Mouse (Mus musculus) kidney, embryonic 14.5 days (tissue): Measurements from ENCODE around the gene Foxa3. TPM values are rescaled to one million over a fixed set of nuclear protein-coding genes. Genes with fewer than 3 reads are reported as not detected.
A peak's percentile ranks its signal among the peaks of the same experiment; 100 is the strongest.

Source experiments
- ATAC-seq: fragments of 200-750 bp; cut with Nextera tagmentation; 2 replicates; pipeline ENCODE4 v1.8.0; 2017; ENCODE audit warnings: moderate number of reproducible peaks, mild to moderate bottlenecking, moderate TSS enrichment, moderate library complexity; ENCODE audit not compliant: low FRiP score, low TSS enrichment
- H3K27ac ChIP-seq: fragments of 300-500 bp; sonication (generic); 2 replicates; pipeline ENCODE4 v1.5.1; 2014; ENCODE audit warnings: low read depth, mild to moderate bottlenecking, low read length, moderate library complexity, mixed read lengths
- H3K27me3 ChIP-seq: fragments of 300-500 bp; sonication (generic); 2 replicates; pipeline ENCODE4 v1.6.1; 2014; ENCODE audit warnings: mild to moderate bottlenecking, low read length; ENCODE audit not compliant: control insufficient read depth, insufficient read depth
- H3K36me3 ChIP-seq: fragments of 300-500 bp; sonication (generic); 2 replicates; pipeline ENCODE4 v1.6.1; 2014; ENCODE audit warnings: low read length, mixed read lengths; ENCODE audit not compliant: control insufficient read depth, insufficient read depth
- H3K4me1 ChIP-seq: fragments of 300-500 bp; sonication (generic); 2 replicates; pipeline ENCODE4 v1.6.1; 2014; ENCODE audit warnings: low read length, mixed read lengths; ENCODE audit not compliant: control insufficient read depth, insufficient read depth
- H3K4me2 ChIP-seq: fragments of 300-500 bp; sonication (generic); replicated peaks from 2 replicates; pipeline ENCODE4 v1.6.1; 2014; ENCODE audit warnings: low read depth, mild to moderate bottlenecking, low read length
- H3K4me3 ChIP-seq: fragments of 300-500 bp; sonication (generic); 2 replicates; pipeline ENCODE4 v1.5.1; 2014; ENCODE audit warnings: mild to moderate bottlenecking, low read length
- H3K9ac ChIP-seq: fragments of 300-500 bp; sonication (generic); 2 replicates; pipeline ENCODE4 v1.6.1; 2014; ENCODE audit warnings: low read depth, mild to moderate bottlenecking, low read length, moderate library complexity
- H3K9me3 ChIP-seq: fragments of 300-500 bp; sonication (generic); 2 replicates; pipeline ENCODE4 v1.6.1; 2016; ENCODE audit warnings: low read length; ENCODE audit not compliant: control insufficient read depth
- WGBS: fragments of 180-500 bp; shearing (Covaris S2); extraction: QIAGEN DNeasy Blood & Tissue Kit; methylation state at CpG from one replicate; pipeline ENCODE4 v1.1.7; 2014; 5-methylcytosine and 5-hydroxymethylcytosine counted together
- polyA plus RNA-seq: library from polyadenylated mRNA; unstranded; fragments of >200 nt; fragmentation: Nextera tagmentation; extraction: Ambion mirVana; gene quantifications from 2 replicates; pipeline ENCODE4 v1.2.1, GENCODE M21; 2014

The Foxa3 gene
- polyA plus RNA-seq, 1 experiment from 2014 or later = not detected

GRCm38 (mm10) chr7:19005417-19006121 lies 17.8 kb downstream of the Foxa3 start:
- Histone ChIP-seq H3K4me3 (peak overlapping the region; percentile 90), H3K27ac (no peak overlapping the region), H3K27me3 (no peaks in the 10 kb centered on the region), H3K9me3 (no peaks in the 10 kb centered on the region), H3K4me2 (peak overlapping the region; percentile 98), H3K9ac (peak overlapping the region; percentile 93), H3K36me3 (peaks cover 24% of the 10 kb centered on the region), H3K4me1 (peaks cover 46% of the 10 kb centered on the region)
- 87% methylated on average over 34 of the region's 34 CpGs for WGBS
- ATAC-seq = no peak

- ATAC-seq = peak; percentile 3; the same call in 1 of the 2 replicates
- Histone ChIP-seq H3K9me3 (no peaks in the 10 kb centered on the region), H3K27ac (peak overlapping the region; percentile 96), H3K27me3 (no peaks in the 10 kb centered on the region), H3K4me1 (peaks cover 46% of the 10 kb centered on the region), H3K36me3 (peaks cover 24% of the 10 kb centered on the region), H3K9ac (peak overlapping the region; percentile 93), H3K4me3 (peak overlapping the region; percentile 90), H3K4me2 (peak overlapping the region; percentile 98)
- 4% methylated on average over 33 of the region's 34 CpGs for WGBS
Measured at GRCm38 (mm10) chr7:19004631-19005079, 18.7 kb downstream of the Foxa3 start.

GRCm38 (mm10) chr7:19003902-19004630 lies 19.3 kb downstream of the Foxa3 start, which contains the start of gene Irf2bp1:
TSS of gene Irf2bp1 (plus strand) at chr7:19004044.
- Histone ChIP-seq H3K9me3 (no peaks in the 10 kb centered on the region), H3K9ac (peak within 1 kb of the TSS; percentile 93), H3K4me3 (peak within 1 kb of the TSS; percentile 90), H3K4me1 (peaks cover 46% of the 10 kb centered on the region), H3K36me3 (peaks cover 24% of the 10 kb centered on the region), H3K27me3 (no peaks in the 10 kb centered on the region), H3K4me2 (peak within 1 kb of the TSS; percentile 98), H3K27ac (peak within 1 kb of the TSS; percentile 96)
- ATAC-seq = peak; percentile 26
- 1% methylated on average over 77 of the region's 90 CpGs for WGBS

- peaks cover 44% of the 10 kb centered on the region for H3K4me1 ChIP-seq
- peak overlapping the region; percentile 44; the same call in 1 of the 2 replicates for H3K27ac ChIP-seq
- ATAC-seq = peak; percentile 58
- H3K4me3 ChIP-seq = peak overlapping the region; percentile 42
- H3K27me3 ChIP-seq = no peaks in the 10 kb centered on the region
- WGBS = 2% methylated on average over 17 of the region's 17 CpGs
- H3K4me2 ChIP-seq = peak overlapping the region; percentile 59
- H3K36me3 ChIP-seq = peaks cover 24% of the 10 kb centered on the region
- H3K9me3 ChIP-seq = no peaks in the 10 kb centered on the region
- H3K9ac ChIP-seq = peak overlapping the region; percentile 66; the same call in 1 of the 2 replicates
Measured at GRCm38 (mm10) chr7:19002848-19003498, 20.4 kb downstream of the Foxa3 start.

DNA sequence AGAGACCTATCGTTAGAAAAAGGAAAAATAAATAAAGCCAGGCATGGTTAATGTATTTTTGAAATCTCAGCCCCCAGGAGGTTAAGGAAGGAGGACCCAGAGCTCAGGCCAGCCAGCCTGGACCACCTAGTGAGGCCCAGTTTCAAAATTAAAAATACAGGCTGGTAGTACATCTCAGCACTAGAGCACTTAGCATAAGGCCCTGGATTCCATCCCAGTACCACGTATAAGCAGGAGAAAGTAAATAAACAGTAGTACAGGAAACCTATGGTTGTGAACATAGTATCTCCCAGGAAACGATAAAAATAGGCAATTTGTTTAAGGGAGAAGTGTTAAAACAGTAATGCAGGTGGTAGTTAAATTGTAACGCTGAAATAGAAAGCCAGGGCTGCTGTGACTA lies 21.2 kb downstream of the Foxa3 start:
- Histone ChIP-seq H3K27ac (peak overlapping the region; percentile 44), H3K9ac (peak overlapping the region; percentile 66; the same call in 1 of the 2 replicates), H3K4me3 (peak overlapping the region; percentile 42; the same call in 1 of the 2 replicates), H3K9me3 (no peaks in the 10 kb centered on the region), H3K27me3 (no peaks in the 10 kb centered on the region), H3K36me3 (peaks cover 19% of the 10 kb centered on the region), H3K4me1 (peaks cover 35% of the 10 kb centered on the region), H3K4me2 (peak overlapping the region; percentile 59)
- ATAC-seq = no peak
- 23% methylated on average over 4 of the region's 4 CpGs for WGBS

DNA sequence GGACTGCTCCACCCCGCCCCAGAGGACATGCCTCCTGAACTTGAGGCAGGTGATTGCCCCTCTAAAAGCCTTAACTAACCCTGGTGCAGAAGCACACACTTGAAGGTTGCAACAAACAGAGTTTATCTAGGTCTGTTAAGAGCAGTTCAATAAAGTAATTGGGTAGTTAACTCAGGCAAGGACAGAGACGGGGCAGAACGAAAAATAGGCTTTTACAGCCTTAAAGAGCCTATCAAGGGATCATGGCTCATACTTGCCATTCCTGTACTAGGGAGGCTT lies 21.6 kb downstream of the Foxa3 start:
- H3K9ac ChIP-seq = no peak overlapping the region
- H3K27ac ChIP-seq = peak overlapping the region; percentile 44
- peak overlapping the region; percentile 65; the same call in 1 of the 2 replicates for H3K4me2 ChIP-seq
- peaks cover 15% of the 10 kb centered on the region for H3K36me3 ChIP-seq
- peaks cover 31% of the 10 kb centered on the region for H3K4me1 ChIP-seq
- no peak overlapping the region for H3K4me3 ChIP-seq
- ATAC-seq = no peak
- 31% methylated on average over 3 of the region's 3 CpGs for WGBS
- no peaks in the 10 kb centered on the region for H3K9me3 ChIP-seq
- H3K27me3 ChIP-seq = no peaks in the 10 kb centered on the region

DNA sequence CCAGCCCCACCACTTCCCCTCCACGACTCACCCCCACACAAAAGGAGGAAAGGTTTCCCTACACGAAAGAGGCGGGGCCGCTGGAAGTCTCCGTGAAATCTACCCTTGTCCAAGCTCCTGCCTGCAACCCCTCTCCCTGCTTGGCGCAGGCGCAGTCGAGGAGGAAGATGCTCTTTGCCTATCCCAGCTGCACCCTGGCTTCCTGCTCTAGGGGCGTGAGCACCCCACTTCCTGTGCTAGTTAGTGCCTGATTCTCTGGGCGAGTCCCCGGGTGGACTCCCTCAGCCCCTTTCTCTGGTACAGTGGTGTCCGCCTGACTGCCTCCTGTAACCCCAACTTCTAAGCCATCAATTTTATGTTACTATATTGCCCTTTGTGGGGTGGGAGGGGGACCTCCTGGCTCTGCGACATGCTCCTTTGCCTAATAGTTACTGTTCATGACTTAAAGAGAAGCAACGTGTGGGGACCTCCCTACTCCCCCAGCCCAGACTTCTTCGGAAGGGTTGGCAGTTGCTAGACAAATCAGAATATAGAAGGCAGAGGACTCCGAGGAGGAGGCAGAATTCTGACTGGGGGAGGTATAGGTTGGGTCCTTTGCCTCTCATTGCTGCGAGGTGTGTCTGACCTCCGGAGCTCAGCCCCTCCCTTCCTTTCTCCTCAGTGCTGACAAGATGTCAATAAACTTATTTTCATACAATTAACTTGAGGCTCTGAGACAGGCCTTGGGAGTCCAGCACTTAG lies 22.1 kb downstream of the Foxa3 start:
- peak overlapping the region; percentile 65 for H3K9ac ChIP-seq
- H3K4me1 ChIP-seq = peaks cover 27% of the 10 kb centered on the region
- H3K27me3 ChIP-seq = no peaks in the 10 kb centered on the region
- WGBS = 20% methylated on average over 18 of the region's 18 CpGs
- H3K36me3 ChIP-seq = peaks cover 13% of the 10 kb centered on the region
- H3K4me3 ChIP-seq = peak overlapping the region; percentile 44
- H3K9me3 ChIP-seq = no peaks in the 10 kb centered on the region
- 0 out of 2 replicates have a peak, but pooled peaks have one; percentile 13 for ATAC-seq
- H3K27ac ChIP-seq = peak overlapping the region; percentile 47; the same call in 1 of the 2 replicates
- H3K4me2 ChIP-seq = peak overlapping the region; percentile 65

- WGBS = 49% methylated on average over 10 of the region's 10 CpGs
- Histone ChIP-seq H3K36me3 (peaks cover 4% of the 10 kb centered on the region), H3K4me2 (peak overlapping the region; percentile 65), H3K27ac (0 out of 2 replicates have a peak overlapping the region, but pooled peaks have one; percentile 47), H3K9me3 (no peaks in the 10 kb centered on the region), H3K27me3 (no peaks in the 10 kb centered on the region), H3K9ac (peak overlapping the region; percentile 65), H3K4me3 (peak overlapping the region; percentile 44), H3K4me1 (peaks cover 19% of the 10 kb centered on the region)
- no peak for ATAC-seq
Measured at GRCm38 (mm10) chr7:19000421-19000820, 22.9 kb downstream of the Foxa3 start.
